Mouse (Mus musculus) cerebellum, adult 11 months (tissue): Measurements from ENCODE around the gene Rnf144b.

Experiments
- DNase-seq: peaks from one replicate; pipeline ENCODE4 v3.0.0; 2022

Rnf144b gene

DNA sequence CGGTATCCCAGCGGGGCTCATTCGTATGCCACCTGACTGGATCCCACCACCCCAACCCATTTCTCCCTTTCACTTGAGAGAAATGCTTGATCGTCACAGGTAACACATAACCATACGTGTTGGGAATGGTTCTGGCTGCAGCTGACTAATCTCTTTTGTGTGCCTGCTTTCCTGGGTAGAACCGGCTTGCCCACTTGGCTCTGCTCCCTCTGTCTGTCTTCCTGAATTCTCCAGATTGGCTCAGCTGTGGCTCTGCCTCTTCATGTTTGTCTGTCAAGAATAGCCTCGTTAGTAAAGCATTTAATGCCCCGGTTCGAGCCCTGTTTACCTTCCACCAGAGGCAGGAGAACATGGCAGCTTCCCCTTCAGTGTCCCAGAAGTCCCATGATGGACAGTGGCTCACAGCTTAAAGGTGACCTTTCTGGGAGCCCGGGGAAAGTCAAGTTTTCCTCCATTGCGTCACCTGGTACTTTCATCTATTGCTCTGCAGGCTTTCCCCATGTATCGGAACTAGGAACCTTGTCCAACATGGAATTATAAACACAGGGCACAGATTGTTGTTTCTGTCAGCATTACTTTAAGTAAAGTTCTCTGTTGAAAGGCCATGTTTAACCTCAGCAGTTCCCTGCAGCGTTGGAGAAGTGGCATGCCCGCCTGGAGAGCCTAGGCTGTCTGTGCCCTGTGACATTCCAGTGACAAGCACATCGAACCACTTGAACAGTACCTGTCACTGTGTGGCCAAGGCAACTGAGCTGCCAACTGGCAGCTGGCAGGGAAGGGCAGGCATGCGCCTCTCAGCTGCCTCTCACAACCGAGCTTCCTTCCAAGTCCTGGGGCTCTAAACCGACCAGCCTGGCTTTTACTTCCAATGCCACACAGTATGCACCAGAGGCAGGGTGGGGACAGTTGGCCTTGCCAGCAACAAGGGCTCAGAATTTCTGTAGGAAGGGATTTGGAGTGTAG lies 101.4 kb downstream of the Rnf144b start:
- peak; percentile 36 for DNase-seq

DNA sequence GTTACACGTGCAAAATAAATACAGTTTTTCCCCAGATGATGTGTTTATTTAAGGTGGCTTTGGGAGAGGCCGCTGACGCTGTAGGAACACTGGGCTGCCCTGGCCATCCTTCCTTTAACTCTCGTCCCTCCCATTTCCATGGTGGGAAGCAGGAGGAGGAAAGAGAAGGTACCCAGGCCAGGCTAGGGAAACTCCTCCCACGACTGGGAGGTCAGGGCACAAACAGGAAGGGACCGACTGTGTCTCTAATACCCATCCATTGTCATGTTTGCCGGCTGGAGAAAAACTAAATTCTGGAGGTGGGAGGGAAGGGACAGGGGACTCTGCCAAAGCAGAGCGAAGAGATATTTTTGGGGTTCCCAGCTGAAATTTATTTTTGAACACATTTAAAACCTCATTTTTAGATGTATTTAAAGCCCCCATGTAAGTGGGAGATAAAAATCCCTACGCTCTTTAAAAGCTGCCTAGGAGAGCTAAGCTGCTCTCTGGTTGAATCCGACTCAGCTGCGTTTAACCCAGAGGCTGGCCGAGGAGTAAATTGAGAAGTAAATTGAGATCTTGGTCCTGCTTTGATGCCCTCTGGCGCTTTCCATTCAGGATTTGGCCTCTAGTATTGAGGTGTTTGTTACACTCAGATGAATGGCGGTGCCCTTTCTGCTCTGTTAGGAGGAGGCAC lies 102.3 kb downstream of the Rnf144b start:
- no peak for DNase-seq

DNA sequence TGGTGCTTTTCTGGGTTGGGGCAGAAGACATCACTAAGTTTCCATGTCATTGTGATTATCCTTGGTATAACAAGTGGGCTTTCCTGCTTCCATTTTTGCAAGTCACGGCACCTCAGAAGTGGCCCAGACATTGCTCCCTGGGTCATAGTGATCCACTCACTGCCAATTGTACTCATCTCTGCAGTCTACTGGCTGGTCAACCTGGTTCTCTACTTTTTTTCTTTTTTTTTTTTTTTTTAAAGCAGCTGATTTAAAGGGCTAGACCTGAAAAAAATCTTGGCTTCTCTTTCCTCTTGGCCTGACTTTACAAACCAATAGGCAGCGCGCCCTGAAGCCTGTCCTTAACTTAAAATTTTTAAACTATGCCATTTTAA lies 102.9 kb downstream of the Rnf144b start:
- no peak for DNase-seq

DNA sequence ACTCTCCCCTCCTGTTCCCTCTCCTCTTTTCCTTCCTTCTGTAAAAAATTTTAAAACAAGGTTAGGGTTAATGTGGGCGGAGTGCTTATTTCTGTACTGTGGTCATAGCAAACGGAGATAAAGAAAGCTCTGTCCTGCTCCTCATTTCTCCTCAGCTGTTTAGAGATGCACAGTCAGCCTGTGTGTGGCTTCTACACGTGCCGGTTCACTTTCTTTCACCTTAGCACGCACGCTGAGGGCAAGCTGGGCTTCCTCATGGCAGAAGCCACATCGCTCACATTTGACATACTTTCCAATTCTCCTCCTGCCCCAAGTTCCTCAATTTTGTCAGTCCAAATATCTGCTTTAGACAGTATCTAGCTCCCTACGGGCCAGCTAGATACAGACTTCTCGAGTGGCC lies 103.3 kb downstream of the Rnf144b start:
- no peak for DNase-seq

DNA sequence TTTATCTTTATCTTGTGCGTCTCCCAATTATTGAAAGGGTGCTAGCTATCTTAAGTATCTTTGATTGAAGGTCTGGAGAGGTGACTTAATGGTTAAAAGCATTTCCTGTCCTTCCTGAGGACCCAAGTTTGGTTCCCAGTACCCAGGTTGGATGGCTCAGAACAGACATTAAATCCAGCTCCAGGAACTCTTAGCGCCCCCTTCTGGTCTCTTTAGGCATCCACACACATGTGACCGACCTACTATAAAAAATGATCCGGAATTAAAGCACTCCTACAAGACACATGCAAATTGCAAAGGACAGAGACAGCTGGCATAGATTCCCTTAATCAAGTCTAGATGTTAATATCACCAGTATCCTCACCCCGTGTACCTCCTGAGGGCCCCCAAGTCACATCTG lies 104.1 kb downstream of the Rnf144b start:
- DNase-seq = no peak

DNA sequence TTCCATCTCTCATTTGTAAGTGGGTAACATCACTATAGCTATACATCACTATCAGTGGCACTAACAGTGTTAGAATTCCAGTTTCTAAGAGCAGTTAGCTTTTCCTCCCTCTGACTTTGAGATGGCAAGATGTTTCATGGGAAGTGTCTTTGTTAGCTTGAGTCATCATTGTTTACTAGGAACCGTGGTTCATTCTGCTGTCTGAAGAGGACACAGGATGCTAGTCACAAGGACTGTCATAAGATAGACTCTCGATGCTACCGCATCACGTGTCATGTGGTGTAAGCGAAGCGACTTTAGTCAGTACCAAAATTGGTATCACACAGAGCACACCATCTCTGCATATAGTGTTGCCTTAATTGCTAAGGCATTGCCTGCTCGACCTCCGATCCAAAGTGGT lies 105.7 kb downstream of the Rnf144b start:
- no peak for DNase-seq

DNA sequence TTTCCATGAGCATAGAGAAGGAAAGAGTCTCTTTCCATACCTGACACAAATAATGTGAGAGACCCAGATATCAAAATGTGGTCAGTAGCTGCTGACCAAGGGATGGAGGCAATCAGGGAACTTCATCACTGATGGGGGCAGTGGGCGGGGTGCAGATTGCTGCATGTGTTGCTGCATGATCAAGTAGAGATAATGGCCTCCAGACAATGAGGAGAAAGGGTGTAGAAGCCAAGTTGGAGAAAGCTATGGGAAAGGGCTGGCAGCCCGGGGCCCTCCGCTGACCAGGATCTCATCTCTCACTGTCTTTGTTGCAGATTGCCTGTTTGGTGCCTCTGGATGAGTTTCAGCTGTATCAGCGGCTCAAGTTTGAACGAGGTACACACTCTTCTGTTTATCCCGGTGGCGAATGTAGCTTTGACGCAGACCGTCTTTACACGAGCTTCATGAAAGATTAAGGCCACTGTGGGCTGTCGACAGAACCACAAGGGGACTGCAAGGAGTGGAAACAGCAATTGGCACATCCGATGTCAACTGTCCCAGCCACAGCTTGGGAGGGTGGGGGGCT lies 106.3 kb downstream of the Rnf144b start:
- no peak for DNase-seq

DNA sequence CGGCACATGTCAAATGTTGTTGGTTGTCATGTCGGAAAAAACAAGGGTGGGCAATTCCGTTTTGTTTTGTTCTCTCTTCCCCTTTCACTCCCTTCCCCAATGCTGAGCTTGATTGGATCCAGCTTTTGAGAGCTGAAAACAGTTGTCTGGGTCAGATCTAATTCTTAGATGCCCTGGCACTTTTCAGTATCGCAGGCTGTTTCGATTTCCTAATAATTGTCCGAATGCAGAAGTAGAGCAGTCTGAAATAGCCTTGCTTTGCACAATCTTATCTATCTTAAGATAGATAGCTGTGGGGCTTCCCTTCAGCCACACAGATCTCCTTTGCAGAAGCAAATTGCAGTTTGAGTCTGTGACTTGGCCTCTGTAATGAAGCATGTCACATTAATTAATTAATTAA lies 109.7 kb downstream of the Rnf144b start:
- no peak for DNase-seq

DNA sequence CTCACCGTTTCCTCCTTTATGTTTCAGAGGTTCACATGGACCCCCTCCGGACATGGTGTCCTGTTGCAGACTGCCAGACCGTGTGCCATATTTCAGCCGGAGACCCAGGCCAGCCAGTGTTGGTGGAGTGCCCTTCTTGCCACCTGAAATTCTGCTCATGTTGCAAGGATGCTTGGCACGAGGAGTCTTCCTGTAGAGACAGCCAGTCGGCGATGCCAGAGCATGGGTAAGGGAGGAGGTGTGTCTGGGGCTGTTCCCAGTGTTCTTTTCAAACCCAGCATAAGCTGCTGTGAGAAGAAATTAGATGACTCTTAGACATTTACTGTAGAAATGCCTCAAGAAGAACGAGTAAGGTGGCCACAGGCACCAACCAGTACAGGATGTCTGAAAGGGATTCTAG lies 114.9 kb downstream of the Rnf144b start:
- DNase-seq = peak; percentile 16

DNA sequence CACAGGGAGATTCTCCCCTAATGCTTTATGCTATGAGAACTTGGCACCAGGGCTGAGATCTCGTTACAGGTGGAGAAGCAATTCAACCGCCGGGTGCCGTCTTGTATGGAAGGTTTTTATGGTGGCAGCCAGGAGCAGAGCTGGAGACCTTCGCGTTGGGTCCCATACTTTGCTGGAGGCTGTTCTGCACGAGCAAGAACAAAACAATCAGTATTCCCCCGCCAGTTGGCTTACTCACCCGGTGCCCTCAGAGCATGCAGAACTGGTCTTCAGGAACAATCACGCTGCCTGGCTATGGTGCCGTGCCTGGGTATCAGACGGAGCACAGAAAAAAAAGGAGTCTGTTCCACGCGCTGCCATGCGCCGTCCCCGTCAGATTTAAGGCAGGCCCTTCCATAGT lies 115.7 kb downstream of the Rnf144b start:
- DNase-seq = no peak

DNA sequence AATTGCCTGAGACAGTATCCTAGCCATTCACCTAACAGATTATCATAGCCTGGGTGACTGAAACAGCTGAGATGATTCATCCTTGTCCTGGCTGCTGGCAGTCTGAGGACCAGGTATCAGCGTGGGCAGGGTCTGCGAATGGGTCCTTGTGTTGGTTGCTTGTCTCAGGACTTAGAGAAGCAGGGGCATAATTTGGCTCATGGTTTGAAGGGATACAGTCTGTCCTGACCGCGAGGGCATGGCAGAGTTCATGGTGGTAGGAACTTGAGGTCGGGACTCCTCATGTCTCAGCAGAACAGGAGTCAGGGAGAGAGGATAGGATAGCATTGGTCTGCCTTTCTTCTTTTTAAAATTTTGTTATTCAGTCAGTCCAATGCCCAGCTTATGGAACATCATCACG lies 121.1 kb downstream of the Rnf144b start:
- DNase-seq = no peak

DNA sequence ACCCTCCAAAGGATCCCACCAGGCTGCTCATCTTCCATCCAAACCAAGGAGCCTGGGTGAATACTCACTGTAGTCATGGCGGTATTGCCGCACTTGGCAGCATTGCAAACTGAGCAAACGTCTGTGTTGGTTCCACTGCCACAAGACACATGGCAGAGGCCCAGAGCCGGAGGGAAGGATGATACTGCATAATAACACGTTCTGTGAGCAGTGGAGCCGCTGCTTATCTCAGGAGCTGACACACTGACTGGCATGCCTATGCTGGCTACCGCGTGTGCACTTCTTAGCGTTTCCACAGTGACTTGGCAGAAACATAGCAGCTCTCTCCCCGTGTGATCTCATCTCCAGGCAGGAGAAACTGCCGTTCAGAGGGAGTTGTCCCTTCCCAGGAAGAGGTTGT lies 122.3 kb downstream of the Rnf144b start:
- no peak for DNase-seq

DNA sequence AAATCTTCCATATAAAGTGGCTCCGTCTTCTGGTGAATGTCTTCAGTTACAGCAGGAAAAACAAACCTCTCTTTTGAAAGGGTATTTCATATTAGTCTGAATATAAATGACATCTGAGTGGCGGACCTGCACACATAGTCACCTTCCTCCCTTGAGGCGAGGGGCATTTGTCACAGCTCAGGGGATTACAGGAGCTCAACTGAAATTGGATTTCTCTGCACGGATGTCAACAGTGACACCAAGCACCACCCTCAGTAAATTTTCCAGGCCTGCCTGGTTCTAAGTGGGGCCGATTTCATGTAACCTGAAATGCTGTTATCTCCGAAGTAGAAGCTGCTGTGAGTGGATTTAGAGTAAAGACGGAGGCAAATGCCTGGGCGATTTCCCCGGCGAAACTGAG lies 124.0 kb downstream of the Rnf144b start:
- no peak for DNase-seq

DNA sequence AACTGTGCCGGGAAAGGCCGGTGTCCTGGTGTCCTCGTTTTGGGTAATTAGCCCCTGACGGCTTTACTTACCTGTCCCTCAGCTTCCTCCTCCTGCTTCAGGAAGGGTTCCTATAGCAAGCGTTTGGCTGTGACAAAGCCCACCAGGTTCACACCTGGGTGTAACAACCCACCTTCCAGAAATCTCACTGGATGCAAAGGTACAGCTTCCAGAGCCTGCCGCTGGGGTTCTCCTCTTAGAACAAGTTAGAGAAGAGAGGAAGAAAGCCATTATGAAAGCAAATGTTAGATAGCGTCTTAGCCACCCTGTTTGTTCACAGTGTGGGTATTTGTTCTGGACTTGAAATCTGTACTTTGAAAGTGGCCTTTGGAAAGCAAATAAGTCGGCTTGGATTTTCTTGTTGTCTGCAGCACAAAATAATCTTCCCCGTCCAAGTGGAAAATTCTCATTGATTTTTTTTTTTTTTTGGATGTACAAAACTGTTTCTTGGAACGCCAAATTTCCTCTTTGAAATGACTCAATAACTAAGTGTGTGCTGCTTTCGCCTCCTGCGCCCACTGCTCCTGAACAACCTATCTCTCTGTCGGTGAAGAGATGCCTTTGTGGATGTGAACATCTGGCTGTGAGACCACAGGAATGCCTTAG lies 124.8 kb downstream of the Rnf144b start:
- DNase-seq = no peak

DNA sequence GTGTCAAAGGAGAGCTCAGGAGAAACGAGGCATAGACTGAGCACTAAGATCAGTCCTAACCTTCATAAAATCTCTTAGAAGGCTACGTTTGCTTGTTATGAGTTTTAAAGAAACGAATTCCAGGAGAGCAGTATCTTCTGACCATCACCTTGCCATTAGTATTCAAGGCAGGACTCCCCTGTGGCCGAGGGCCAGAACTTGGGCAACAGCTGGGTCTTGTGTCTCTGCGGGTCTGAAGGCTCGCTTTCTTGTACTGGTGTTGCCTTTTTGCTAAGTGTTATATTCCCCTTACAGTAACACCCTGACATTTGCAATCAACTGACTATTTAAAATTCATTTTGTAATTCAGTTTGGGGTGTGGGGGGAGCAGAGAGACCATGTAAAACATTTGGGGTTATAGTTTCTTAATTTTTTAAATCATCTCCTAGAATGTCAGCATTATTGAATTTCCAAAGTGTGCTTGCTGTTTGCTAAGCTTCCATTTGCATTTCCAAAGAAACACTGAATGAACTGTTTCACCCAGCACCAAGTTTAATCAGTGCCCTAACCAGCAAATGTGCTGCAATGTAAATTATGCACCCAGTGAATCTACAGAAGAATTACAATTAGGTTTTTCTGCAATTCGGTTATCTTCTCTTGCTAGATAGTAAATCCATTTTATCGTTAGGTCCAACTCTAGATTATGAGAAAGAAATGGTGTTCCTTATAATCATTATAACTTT lies 126.0 kb downstream of the Rnf144b start:
- DNase-seq = no peak

DNA sequence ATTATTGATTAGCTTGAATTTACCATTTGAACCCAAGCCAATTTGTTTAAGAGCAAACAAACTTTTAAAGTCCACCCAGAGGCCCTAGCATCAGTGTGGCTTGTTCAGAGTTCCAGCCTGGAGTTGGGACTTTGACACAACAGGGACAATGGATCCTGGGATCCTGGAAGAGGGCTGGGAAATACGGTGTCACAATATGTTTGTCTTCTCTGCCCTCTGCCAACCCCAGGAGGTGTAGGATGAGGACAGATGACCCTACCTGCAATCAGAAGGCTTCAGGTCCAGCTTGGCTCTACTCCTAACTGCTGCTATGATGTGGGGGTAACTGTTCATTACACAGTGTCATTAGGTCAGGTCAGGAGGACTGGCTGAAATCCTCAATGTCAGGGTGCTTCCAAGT lies 128.2 kb downstream of the Rnf144b start:
- DNase-seq = no peak

DNA sequence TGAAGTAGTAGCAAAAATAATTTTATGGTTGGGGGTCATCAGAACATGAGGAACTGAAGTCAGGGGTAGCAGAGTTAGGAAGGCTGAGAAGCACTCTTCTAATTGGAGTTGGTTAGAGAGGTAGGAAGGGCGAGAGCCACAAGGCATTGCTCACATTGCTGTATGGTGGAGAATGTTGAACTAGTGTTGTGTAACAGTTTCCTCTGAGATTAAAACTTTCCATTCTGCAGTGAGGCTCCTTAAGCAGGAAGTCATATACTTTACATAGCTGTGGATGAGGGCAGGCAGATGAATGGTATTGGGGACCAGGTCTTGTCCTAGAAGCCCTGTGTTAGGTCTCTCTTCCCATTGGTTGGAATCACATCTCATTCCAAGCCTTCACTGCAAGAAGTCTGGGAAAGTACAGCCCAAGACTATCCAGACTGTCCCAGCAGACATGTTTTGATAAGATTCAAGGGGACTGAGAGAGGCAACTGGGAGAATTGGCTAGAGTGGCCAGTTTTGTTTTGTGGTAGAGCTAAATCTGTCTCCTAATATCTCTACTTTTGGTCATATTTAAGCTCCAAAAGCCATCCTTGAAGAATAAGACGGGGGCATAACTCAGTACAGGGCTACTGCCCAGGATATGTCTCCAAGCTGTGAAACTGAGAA lies 128.8 kb downstream of the Rnf144b start:
- no peak for DNase-seq

DNA sequence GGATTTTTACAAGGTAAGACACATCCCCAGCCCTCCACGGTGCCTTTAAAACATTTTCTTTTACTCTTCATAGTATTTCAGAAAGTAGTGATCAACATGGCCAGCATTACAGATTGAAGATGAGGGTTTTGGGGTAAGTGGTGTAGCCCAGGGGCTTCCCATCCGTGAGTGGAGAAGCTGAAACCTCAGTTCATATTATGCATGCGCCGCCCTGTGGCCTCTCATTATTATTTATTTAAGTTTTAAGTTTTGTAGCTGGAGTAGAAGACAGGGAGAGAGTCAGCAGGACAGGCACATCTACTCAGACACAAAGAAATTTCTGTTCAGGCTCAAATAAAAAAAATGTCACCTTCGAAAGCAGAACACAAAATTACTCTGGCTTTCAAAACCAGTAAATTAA lies 131.3 kb downstream of the Rnf144b start:
- DNase-seq = no peak

DNA sequence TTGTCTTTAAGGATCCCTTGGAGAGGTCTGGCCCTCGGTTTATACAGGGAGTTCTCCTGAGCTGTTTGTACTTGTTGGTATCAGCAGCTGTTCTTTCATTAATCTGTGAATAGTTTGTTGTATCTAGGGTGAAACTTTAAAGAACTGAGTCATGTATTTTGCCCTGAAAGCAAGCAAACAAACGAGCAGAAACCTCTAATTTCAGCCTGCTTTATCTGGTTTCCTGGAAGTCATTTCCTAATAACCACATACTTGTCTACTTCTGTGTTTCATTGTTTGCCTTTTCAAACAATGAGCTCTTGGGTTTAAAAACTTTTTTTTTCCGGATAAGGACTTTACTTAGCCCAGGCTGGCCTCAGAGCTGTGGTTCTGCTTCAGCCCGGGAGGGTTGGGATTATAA lies 136.8 kb downstream of the Rnf144b start:
- no peak for DNase-seq

DNA sequence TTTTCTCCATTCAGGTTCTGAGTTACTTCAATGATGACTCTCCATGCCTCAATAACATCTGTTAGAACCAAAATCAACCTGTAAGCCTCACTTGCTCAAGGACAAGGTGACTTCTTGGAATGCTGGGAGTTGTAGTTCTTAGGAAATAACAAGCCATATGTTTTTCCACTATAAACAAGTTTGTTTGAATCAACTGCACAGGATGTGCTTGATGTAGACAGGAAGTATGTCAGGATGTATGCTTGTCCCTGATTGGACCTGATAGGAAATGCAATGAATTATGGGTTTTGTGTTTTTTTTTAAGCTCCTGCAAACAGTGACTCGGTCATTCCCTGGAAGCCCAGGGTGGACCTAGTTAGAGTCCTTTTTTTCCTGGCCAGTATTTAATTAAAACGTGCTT lies 139.5 kb downstream of the Rnf144b start:
- no peak for DNase-seq

DNA sequence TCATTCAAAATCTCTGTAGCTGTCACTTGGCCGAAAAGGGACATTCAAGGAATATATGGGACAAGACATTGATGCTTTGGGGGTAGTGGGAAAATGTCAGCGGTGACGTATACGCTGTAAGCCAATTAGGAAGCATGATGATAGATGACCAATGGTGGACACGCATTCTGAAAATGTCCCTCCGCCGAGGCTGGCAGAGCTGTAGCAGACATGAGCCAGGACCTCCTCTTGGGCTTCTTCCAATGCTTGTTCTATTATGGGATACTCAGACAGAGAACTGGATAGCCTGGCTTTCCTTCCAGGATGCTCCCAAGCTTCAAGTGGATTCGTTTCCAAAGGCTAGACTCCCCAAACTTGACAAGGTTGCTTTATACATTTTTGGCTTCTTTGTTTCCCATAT lies 141.9 kb downstream of the Rnf144b start:
- peak; percentile 20 for DNase-seq

DNA sequence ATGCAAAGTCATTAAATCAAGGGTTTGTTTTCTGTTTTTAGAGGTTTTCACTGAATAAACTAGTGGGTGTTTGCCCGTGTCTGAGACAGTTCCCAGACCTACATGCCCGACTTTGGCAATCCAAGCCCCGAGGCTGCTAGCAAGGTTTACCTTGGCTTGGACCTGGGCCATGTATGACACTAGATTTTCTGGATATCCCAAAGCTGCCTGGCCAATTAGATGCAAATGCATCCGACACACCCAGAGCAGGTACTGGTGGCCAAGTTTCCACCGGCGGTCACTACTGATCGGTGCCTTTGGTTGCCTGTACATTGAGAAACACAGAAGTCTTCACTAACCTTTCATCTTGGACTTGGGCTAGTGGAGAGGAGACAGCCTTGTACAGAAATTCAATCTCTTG lies 144.0 kb downstream of the Rnf144b start:
- DNase-seq = no peak
